Mouse (Mus musculus): ENCODE measurements around the gene Erich3. TPM values are rescaled to one million over a fixed set of nuclear protein-coding genes. Genes with fewer than 3 reads are reported as not detected.

Erich3 gene
- total and polyA plus RNA-seq, 2 experiments from 2014 or later = 0.08 TPM; not detected in 1

GRCm38 (mm10) chr3:154663976-154664581 is 420 bp downstream of the Erich3 start:
- Histone ChIP-seq H3K4me1 (ENCODE audit: control insufficient read depth, insufficient read depth) (0 out of 2 replicates have a peak, but pooled peaks cover 5% of the 10 kb centered on the region), H3K9ac (replicated peaks; ENCODE audit: low read depth, low read length) (no peak overlapping the region), H3K36me3 (replicated peaks; ENCODE audit: control insufficient read depth, insufficient read depth, low read length) (no peaks in the 10 kb centered on the region), H3K27me3 (ENCODE audit: control insufficient read depth, insufficient read depth, low read length) (peaks cover 15% of the 10 kb centered on the region), H3K4me3 (ENCODE audit: low read depth, low read length) (peak overlapping the region; percentile 33), H3K9me3 (replicated peaks; ENCODE audit: control insufficient read depth, low read length) (no peaks in the 10 kb centered on the region), H3K4me2 (ENCODE audit: low read depth, low read length) (peak overlapping the region; percentile 61), H3K27ac (ENCODE audit: low read depth) (no peak overlapping the region)
- ATAC-seq (ENCODE audit: insufficient read depth, low read depth) = no peak
- no peak for DNase-seq (ENCODE audit: low spot score)
- TF ChIP-seq EP300 (IDR thresholded peaks at IDR 0.05; ENCODE audit: low read depth) = no peak
- TF ChIP-seq CTCF (IDR thresholded peaks at IDR 0.05; ENCODE audit: low read depth) = no peak
- WGBS = 7% methylated on average over 24 of the region's 27 CpGs

- 36% methylated on average over 4 of the region's 4 CpGs for WGBS
- Histone ChIP-seq H3K4me1 (ENCODE audit: control insufficient read depth, insufficient read depth) (0 out of 2 replicates have a peak, but pooled peaks cover 5% of the 10 kb centered on the region), H3K27me3 (ENCODE audit: control insufficient read depth, insufficient read depth, low read length) (peaks cover 15% of the 10 kb centered on the region), H3K4me3 (ENCODE audit: low read depth, low read length) (no peak overlapping the region), H3K9me3 (replicated peaks; ENCODE audit: control insufficient read depth, low read length) (no peaks in the 10 kb centered on the region), H3K36me3 (replicated peaks; ENCODE audit: control insufficient read depth, insufficient read depth, low read length) (no peaks in the 10 kb centered on the region), H3K4me2 (ENCODE audit: low read depth, low read length) (no peak overlapping the region), H3K27ac (ENCODE audit: low read depth) (no peak overlapping the region), H3K9ac (replicated peaks; ENCODE audit: low read depth, low read length) (no peak overlapping the region)
- TF ChIP-seq EP300 (IDR thresholded peaks at IDR 0.05; ENCODE audit: low read depth) (no peak), CTCF (IDR thresholded peaks at IDR 0.05; ENCODE audit: low read depth) (no peak)
- no peak for ATAC-seq (ENCODE audit: insufficient read depth, low read depth)
- DNase-seq (ENCODE audit: low spot score) = no peak
These were observed 977 bp downstream of the Erich3 start for GRCm38 (mm10) chr3:154664636-154665035.

DNA sequence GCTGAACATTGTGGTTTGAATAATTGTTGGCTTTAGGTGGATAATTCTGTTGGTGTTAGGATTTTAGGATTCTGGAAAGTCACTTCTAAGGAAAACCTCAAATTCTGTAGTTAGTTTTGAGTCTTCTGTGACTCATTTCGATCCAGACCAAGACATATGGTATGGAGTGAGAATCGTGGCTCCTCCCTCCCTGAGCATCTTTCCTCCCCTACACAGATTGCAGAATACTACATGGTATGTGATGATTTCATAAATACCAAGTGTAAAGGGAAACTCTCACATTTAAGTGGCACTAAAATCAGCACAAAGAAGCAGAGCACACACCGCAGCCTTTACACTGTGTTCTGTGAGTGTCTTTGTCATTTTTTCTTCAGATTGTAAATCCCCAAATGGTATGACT is 4.8 kb downstream of the Erich3 start:
- TF ChIP-seq EP300 (IDR thresholded peaks at IDR 0.05; ENCODE audit: low read depth) = no peak
- TF ChIP-seq CTCF (IDR thresholded peaks at IDR 0.05; ENCODE audit: low read depth) = no peak
- Histone ChIP-seq H3K4me3 (ENCODE audit: low read depth, low read length) (no peak overlapping the region), H3K4me2 (ENCODE audit: low read depth, low read length) (no peak overlapping the region), H3K4me1 (ENCODE audit: control insufficient read depth, insufficient read depth) (0 out of 2 replicates have a peak, but pooled peaks cover 2% of the 10 kb centered on the region), H3K9me3 (replicated peaks; ENCODE audit: control insufficient read depth, low read length) (no peaks in the 10 kb centered on the region), H3K36me3 (replicated peaks; ENCODE audit: control insufficient read depth, insufficient read depth, low read length) (no peaks in the 10 kb centered on the region), H3K9ac (replicated peaks; ENCODE audit: low read depth, low read length) (no peak overlapping the region), H3K27ac (ENCODE audit: low read depth) (no peak overlapping the region), H3K27me3 (ENCODE audit: control insufficient read depth, insufficient read depth, low read length) (peaks cover 10% of the 10 kb centered on the region)
- WGBS = 70% methylated on average over 3 of the region's 3 CpGs
- DNase-seq (ENCODE audit: low spot score) (no peak), ATAC-seq (ENCODE audit: insufficient read depth, low read depth) (no peak)

DNA sequence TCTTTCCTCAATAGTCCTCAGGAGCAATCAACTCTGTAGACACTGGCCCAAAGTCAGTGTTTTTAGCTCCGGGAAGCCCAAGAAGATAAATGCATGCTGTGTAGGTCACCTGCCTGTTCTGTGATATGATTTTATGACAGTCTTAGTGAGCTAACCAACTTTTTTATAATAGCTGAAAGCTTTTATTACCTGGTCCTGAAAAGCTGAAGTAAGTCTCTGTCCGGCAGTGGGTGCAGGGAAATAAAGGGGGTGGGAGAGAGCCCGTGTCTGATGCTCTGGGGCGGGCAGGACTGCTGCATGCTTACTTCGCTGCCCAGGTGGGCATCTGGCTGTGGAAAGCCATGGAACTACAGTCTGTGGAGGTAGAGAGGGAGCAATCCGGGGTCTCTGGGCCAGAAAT is 6.9 kb downstream of the Erich3 start:
- no peak for ATAC-seq (ENCODE audit: insufficient read depth, low read depth)
- no peak overlapping the region for H3K27ac ChIP-seq (ENCODE audit: low read depth)
- H3K36me3 ChIP-seq (replicated peaks; ENCODE audit: control insufficient read depth, insufficient read depth, low read length) = no peaks in the 10 kb centered on the region
- no peak for TF ChIP-seq EP300 (IDR thresholded peaks at IDR 0.05; ENCODE audit: low read depth)
- TF ChIP-seq CTCF (IDR thresholded peaks at IDR 0.05; ENCODE audit: low read depth) = no peak
- H3K4me3 ChIP-seq (ENCODE audit: low read depth, low read length) = no peak overlapping the region
- no peaks in the 10 kb centered on the region for H3K4me1 ChIP-seq (ENCODE audit: control insufficient read depth, insufficient read depth)
- H3K9ac ChIP-seq (replicated peaks; ENCODE audit: low read depth, low read length) = no peak overlapping the region
- no peak overlapping the region for H3K4me2 ChIP-seq (ENCODE audit: low read depth, low read length)
- WGBS = 79% methylated on average over 6 of the region's 6 CpGs
- peaks cover 3% of the 10 kb centered on the region for H3K27me3 ChIP-seq (ENCODE audit: control insufficient read depth, insufficient read depth, low read length)
- no peaks in the 10 kb centered on the region for H3K9me3 ChIP-seq (replicated peaks; ENCODE audit: control insufficient read depth, low read length)
- DNase-seq (ENCODE audit: low spot score) = no peak

DNA sequence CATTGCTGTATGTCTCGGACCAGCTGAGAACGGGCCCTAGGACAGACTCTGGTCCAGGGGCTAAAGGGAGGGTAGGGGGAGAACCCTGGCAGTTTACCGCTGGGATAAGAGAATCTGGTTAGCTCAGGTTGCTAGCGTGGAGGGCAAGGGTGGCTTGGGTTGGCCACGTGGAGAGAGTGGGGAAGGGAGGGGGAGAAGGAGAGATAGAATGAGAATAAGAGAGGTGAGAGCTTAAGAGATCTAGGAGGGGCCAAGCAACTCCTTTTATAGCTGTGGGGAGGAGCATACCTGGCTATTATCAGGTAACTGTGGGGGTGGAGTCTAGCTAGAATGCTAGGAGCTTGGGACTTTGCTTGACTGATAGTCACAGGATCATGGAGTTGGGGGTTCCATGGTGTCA is 7.4 kb downstream of the Erich3 start:
- H3K4me2 ChIP-seq (ENCODE audit: low read depth, low read length) = no peak overlapping the region
- H3K4me1 ChIP-seq (ENCODE audit: control insufficient read depth, insufficient read depth) = no peaks in the 10 kb centered on the region
- no peaks in the 10 kb centered on the region for H3K27me3 ChIP-seq (ENCODE audit: control insufficient read depth, insufficient read depth, low read length)
- no peak overlapping the region for H3K9ac ChIP-seq (replicated peaks; ENCODE audit: low read depth, low read length)
- DNase-seq (ENCODE audit: low spot score) (no peak), ATAC-seq (ENCODE audit: insufficient read depth, low read depth) (no peak)
- H3K27ac ChIP-seq (ENCODE audit: low read depth) = no peak overlapping the region
- 64% methylated on average over 5 of the region's 5 CpGs for WGBS
- H3K9me3 ChIP-seq (replicated peaks; ENCODE audit: control insufficient read depth, low read length) = no peaks in the 10 kb centered on the region
- H3K36me3 ChIP-seq (replicated peaks; ENCODE audit: control insufficient read depth, insufficient read depth, low read length) = no peaks in the 10 kb centered on the region
- TF ChIP-seq CTCF (IDR thresholded peaks at IDR 0.05; ENCODE audit: low read depth) (no peak), EP300 (IDR thresholded peaks at IDR 0.05; ENCODE audit: low read depth) (no peak)
- no peak overlapping the region for H3K4me3 ChIP-seq (ENCODE audit: low read depth, low read length)

DNA sequence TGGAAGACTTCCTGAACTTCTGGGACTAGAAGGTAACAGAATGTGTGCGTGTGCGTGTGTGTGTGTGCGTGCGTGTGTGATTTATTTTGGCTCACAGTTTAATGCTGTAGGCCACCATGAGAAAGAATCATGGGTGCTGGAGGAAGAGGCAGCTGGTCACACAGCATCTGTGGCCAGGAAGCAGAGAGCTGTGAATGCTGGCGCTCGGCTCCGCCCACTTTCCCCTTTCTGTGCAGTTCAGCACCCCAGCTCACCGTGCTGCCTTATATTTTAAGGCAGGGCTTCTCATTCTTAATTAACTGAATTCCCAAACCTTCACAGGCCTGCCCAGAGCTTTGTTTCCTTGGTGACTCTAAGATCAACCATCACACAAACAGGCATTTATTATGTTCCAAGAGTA is 9.7 kb downstream of the Erich3 start:
- Histone ChIP-seq H3K9me3 (replicated peaks; ENCODE audit: control insufficient read depth, low read length) (no peaks in the 10 kb centered on the region), H3K27ac (ENCODE audit: low read depth) (no peak overlapping the region), H3K4me2 (ENCODE audit: low read depth, low read length) (no peak overlapping the region), H3K9ac (replicated peaks; ENCODE audit: low read depth, low read length) (no peak overlapping the region), H3K4me3 (ENCODE audit: low read depth, low read length) (no peak overlapping the region), H3K36me3 (replicated peaks; ENCODE audit: control insufficient read depth, insufficient read depth, low read length) (no peaks in the 10 kb centered on the region), H3K4me1 (ENCODE audit: control insufficient read depth, insufficient read depth) (no peaks in the 10 kb centered on the region), H3K27me3 (ENCODE audit: control insufficient read depth, insufficient read depth, low read length) (no peaks in the 10 kb centered on the region)
- no peak for ATAC-seq (ENCODE audit: insufficient read depth, low read depth)
- no peak for DNase-seq (ENCODE audit: low spot score)
- TF ChIP-seq CTCF (IDR thresholded peaks at IDR 0.05; ENCODE audit: low read depth) (no peak), EP300 (IDR thresholded peaks at IDR 0.05; ENCODE audit: low read depth) (no peak)
- 56% methylated on average over 8 of the region's 8 CpGs for WGBS

Data from heart, postnatal 0 days (tissue).